Mouse (Mus musculus): ENCODE data around the gene Crtam. TPM values are rescaled to one million over a fixed set of nuclear protein-coding genes. Genes with fewer than 3 reads are reported as not detected.

The Crtam gene
- under 1 TPM in 1 of 2 experiments, not detected in 1; 0.10 TPM for total RNA-seq (2021)

GRCm38 (mm10) chr9:41004415-41004814 lies at the start of gene Crtam:
Crtam (minus strand) TSS chr9:41004628.
- intact Hi-C loops (cut with DNase I) = no loop called here
- DNase-seq (ENCODE audit: extremely low spot score in 1 of 2, low spot score in 2 of 2) = no peak

GRCm38 (mm10) chr9:41054166-41054565 lies 49.7 kb upstream of the Crtam start:
- peak; percentile 76 to 81 for DNase-seq (ENCODE audit: extremely low spot score in 1 of 2, low spot score in 2 of 2)
- intact Hi-C loops (cut with DNase I) = no loop called here

- intact Hi-C loops (cut with DNase I) = no loop called here
These were observed 49.0 kb upstream of the Crtam start for GRCm38 (mm10) chr9:41053478-41053877.

GRCm38 (mm10) chr9:41051080-41051932 lies 46.9 kb upstream of the Crtam start:
- intact Hi-C loops (cut with DNase I) = no loop called here
- DNase-seq (ENCODE audit: extremely low spot score in 1 of 2, low spot score in 2 of 2) = no peak

More at GRCm38 (mm10) chr9:41053478-41053877, 49.0 kb upstream of the Crtam start:
- no peak for DNase-seq (ENCODE audit: extremely low spot score in 1 of 2, low spot score in 2 of 2)

GRCm38 (mm10) chr9:41050331-41051079 lies 46.1 kb upstream of the Crtam start:
- intact Hi-C loops (cut with DNase I) = no loop called here
- no peak for DNase-seq (ENCODE audit: extremely low spot score in 1 of 2, low spot score in 2 of 2)

GRCm38 (mm10) chr9:41049282-41049681 lies 44.9 kb upstream of the Crtam start:
- intact Hi-C loops (cut with DNase I) = no loop called here
- DNase-seq (ENCODE audit: extremely low spot score in 1 of 2, low spot score in 2 of 2) = no peak

- DNase-seq (ENCODE audit: extremely low spot score in 1 of 2, low spot score in 2 of 2) = no peak
These were observed 44.4 kb upstream of the Crtam start for GRCm38 (mm10) chr9:41048820-41049219.

GRCm38 (mm10) chr9:41048216-41048615 lies 43.8 kb upstream of the Crtam start:
- no peak for DNase-seq (ENCODE audit: extremely low spot score in 1 of 2, low spot score in 2 of 2)
- intact Hi-C loops (cut with DNase I) = no loop called here

More at GRCm38 (mm10) chr9:41048820-41049219, 44.4 kb upstream of the Crtam start:
- intact Hi-C loops (cut with DNase I) = no loop called here

- no peak for DNase-seq (ENCODE audit: extremely low spot score in 1 of 2, low spot score in 2 of 2)
- intact Hi-C loops (cut with DNase I) = no loop called here
These were observed 43.2 kb upstream of the Crtam start for GRCm38 (mm10) chr9:41047654-41048053.

GRCm38 (mm10) chr9:41044626-41045025 lies 40.2 kb upstream of the Crtam start:
- intact Hi-C loops (cut with DNase I) = loop anchor here (2.0 to 5.0 kb wide), 2 partner anchors 113 to 138 kb away; no protein-coding TSS in a partner anchor

GRCm38 (mm10) chr9:41043641-41044040 lies 39.2 kb upstream of the Crtam start:
- DNase-seq (ENCODE audit: extremely low spot score in 1 of 2, low spot score in 2 of 2) = no peak
- intact Hi-C loops (cut with DNase I) = loop anchor here (2.0 to 5.0 kb wide), 2 partner anchors 114 to 139 kb away; no protein-coding TSS in a partner anchor

More at GRCm38 (mm10) chr9:41044626-41045025, 40.2 kb upstream of the Crtam start:
- peak; percentile 80 to 82 for DNase-seq (ENCODE audit: extremely low spot score in 1 of 2, low spot score in 2 of 2)

- intact Hi-C loops (cut with DNase I) = loop anchor here (5.0 kb wide), 1 partner anchor 116 kb away; no protein-coding TSS in a partner anchor
- no peak for DNase-seq (ENCODE audit: extremely low spot score in 1 of 2, low spot score in 2 of 2)
These were observed 37.0 kb upstream of the Crtam start for GRCm38 (mm10) chr9:41041404-41041803.

- intact Hi-C loops (cut with DNase I) = no loop called here
- no peak for DNase-seq (ENCODE audit: extremely low spot score in 1 of 2, low spot score in 2 of 2)
These were observed 33.8 kb upstream of the Crtam start for GRCm38 (mm10) chr9:41038150-41038664.

- DNase-seq (ENCODE audit: extremely low spot score in 1 of 2, low spot score in 2 of 2) = no peak
- intact Hi-C loops (cut with DNase I) = no loop called here
These were observed 27.4 kb upstream of the Crtam start for GRCm38 (mm10) chr9:41031590-41032489.

GRCm38 (mm10) chr9:41029827-41030226 lies 25.4 kb upstream of the Crtam start:
- intact Hi-C loops (cut with DNase I) = loop anchor here (5.0 kb wide), 1 partner anchor 38 kb away; no protein-coding TSS in a partner anchor
- DNase-seq (ENCODE audit: extremely low spot score in 1 of 2, low spot score in 2 of 2) = no peak

- intact Hi-C loops (cut with DNase I) = loop anchor here (5.0 kb wide), 1 partner anchor 36 kb away; no protein-coding TSS in a partner anchor
- peak; percentile 38 to 58 for DNase-seq (ENCODE audit: extremely low spot score in 1 of 2, low spot score in 2 of 2)
These were observed 24.0 kb upstream of the Crtam start for GRCm38 (mm10) chr9:41028470-41028869.

GRCm38 (mm10) chr9:41021690-41022089 lies 17.3 kb upstream of the Crtam start:
- no peak for DNase-seq (ENCODE audit: extremely low spot score in 1 of 2, low spot score in 2 of 2)
- intact Hi-C loops (cut with DNase I) = no loop called here

- DNase-seq (ENCODE audit: extremely low spot score in 1 of 2, low spot score in 2 of 2) = no peak
- intact Hi-C loops (cut with DNase I) = no loop called here
These were observed 16.1 kb upstream of the Crtam start for GRCm38 (mm10) chr9:41020486-41020885.
